Mouse (Mus musculus) limb, embryonic 10.5 days (tissue): ENCODE measurements at regions not wholly inside any gene's neighbourhood (a gene's known extent, or its start where the extent isn't known, plus 50 kb on each side); places are given as distances from the start of the nearest gene placed in this dataset.
A peak's percentile ranks its signal among the peaks of the same experiment; 100 is the strongest.

Experiments used
- DNase-seq: peaks from one replicate; pipeline ENCODE4 v3.0.0-alpha.2; 2017; ENCODE audit warnings: low spot score
- H3K27ac ChIP-seq: fragments of 300-500 bp; sonication (generic); 2 replicates; pipeline ENCODE4 v1.5.1; 2016; ENCODE audit warnings: mild to moderate bottlenecking
- H3K27me3 ChIP-seq: fragments of 300-500 bp; sonication (generic); 2 replicates; pipeline ENCODE4 v1.6.1; 2016; ENCODE audit warnings: low read depth, mild to moderate bottlenecking; ENCODE audit not compliant: poor library complexity, severe bottlenecking
- H3K36me3 ChIP-seq: fragments of 300-500 bp; sonication (generic); 2 replicates; pipeline ENCODE4 v1.6.1; 2016; ENCODE audit warnings: mild to moderate bottlenecking, moderate library complexity
- H3K4me1 ChIP-seq: fragments of 300-500 bp; sonication (generic); 2 replicates; pipeline ENCODE4 v1.6.1; 2016
- H3K4me3 ChIP-seq: fragments of 300-500 bp; sonication (generic); 2 replicates; pipeline ENCODE4 v1.5.1; 2016; ENCODE audit warnings: mild to moderate bottlenecking, moderate library complexity
- H3K9me3 ChIP-seq: fragments of 300-500 bp; sonication (generic); replicated peaks from 2 replicates; pipeline ENCODE4 v1.6.1; 2016; ENCODE audit warnings: mild to moderate bottlenecking
- WGBS: fragments of 180-500 bp; shearing (Covaris S2); methylation state at CpG from one replicate; pipeline ENCODE4 v1.1.7; 2016; 5-methylcytosine and 5-hydroxymethylcytosine counted together

DNA sequence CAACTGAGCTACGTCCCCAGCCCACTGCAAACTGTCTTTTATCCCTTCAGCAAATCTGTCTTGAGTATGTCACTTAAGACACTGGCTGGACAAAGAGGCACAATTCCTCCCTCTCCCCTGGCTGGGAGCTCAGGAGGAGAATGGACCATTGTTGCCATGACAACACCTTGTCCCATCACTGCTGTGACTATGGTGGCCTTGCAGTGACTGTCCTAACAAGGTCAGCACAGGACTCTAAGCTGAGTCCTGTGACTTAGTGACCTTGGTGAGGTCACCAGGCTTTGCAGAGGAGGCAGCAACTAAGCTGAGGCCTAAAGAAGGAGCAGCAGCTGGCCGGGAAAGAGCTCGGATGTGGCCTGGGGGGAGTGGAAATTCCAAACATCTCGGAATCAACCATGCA, 70.0 kb upstream of the Aldh1b1 start:
- peaks cover 60% of the 10 kb centered on the region for H3K4me1 ChIP-seq
- no peaks in the 10 kb centered on the region for H3K27me3 ChIP-seq
- H3K27ac ChIP-seq: peak overlapping the region; percentile 43; the same call in 1 of the 2 replicates
- no peaks in the 10 kb centered on the region for H3K9me3 ChIP-seq
- no peaks in the 10 kb centered on the region for H3K36me3 ChIP-seq
- no peak for DNase-seq
- no peak overlapping the region for H3K4me3 ChIP-seq
- WGBS: 67% methylated on average over 4 of the region's 4 CpGs

GRCm38 (mm10) chr4:45727915-45728314, 70.9 kb upstream of the Aldh1b1 start:
- H3K9me3 ChIP-seq: no peaks in the 10 kb centered on the region
- no peak overlapping the region for H3K4me3 ChIP-seq
- WGBS: 42% methylated on average over 5 of the region's 5 CpGs
- no peaks in the 10 kb centered on the region for H3K27me3 ChIP-seq
- 0 out of 2 replicates have a peak overlapping the region, but pooled peaks have one; percentile 8 for H3K27ac ChIP-seq
- H3K4me1 ChIP-seq: peaks cover 60% of the 10 kb centered on the region
- no peak for DNase-seq
- no peaks in the 10 kb centered on the region for H3K36me3 ChIP-seq

DNA sequence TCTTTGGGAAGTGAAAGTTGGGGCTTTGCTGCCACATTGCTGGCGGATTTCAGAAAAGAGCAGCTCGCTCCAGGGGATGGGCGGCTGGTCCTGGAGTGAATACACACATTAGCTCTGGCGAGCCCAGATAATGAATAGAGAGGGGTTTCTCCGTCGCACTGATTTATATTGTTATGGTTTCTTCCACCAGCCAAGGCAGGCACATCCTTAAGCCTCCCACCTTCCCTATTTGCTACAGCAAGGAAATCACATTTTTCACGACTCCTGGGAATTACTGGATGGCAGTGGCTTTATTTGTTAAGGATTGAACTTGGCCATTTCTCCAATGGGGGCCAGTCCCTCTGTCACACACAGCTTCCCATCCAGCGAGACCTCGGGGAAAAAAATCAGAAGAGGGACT, 71.3 kb upstream of the Aldh1b1 start:
- H3K36me3 ChIP-seq: no peaks in the 10 kb centered on the region
- H3K4me3 ChIP-seq: no peak overlapping the region
- DNase-seq: no peak
- no peaks in the 10 kb centered on the region for H3K9me3 ChIP-seq
- H3K27me3 ChIP-seq: no peaks in the 10 kb centered on the region
- H3K4me1 ChIP-seq: peaks cover 60% of the 10 kb centered on the region
- WGBS: 56% methylated on average over 9 of the region's 9 CpGs
- no peak overlapping the region for H3K27ac ChIP-seq

DNA sequence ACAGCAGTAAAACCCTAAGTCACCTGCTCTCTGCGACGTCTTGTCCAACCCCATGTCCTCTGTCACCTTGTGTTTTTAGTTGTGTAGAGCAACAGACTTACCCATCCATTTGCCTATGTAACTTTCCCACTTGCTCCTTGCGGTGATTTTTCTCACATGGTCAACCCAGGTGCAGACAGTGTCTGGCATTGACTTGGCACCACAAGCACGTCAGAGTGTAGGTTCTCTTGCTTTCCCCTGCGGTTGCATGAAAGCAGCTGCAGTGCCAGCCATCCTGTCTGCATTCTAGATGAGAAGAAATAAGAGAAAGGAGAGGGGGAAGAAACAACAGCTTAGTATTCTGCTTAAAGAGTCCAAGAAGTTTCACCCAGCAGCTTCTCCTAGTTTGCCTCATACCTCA, 72.0 kb upstream of the Aldh1b1 start:
- no peaks in the 10 kb centered on the region for H3K36me3 ChIP-seq
- no peak overlapping the region for H3K27ac ChIP-seq

GRCm38 (mm10) chr4:45725055-45725910, 73.5 kb upstream of the Aldh1b1 start:
- no peak overlapping the region for H3K4me3 ChIP-seq
- no peak for DNase-seq
- H3K36me3 ChIP-seq: no peaks in the 10 kb centered on the region
- H3K27ac ChIP-seq: no peak overlapping the region
- WGBS: 61% methylated on average over 16 of the region's 16 CpGs
- H3K9me3 ChIP-seq: no peaks in the 10 kb centered on the region
- peaks cover 55% of the 10 kb centered on the region for H3K4me1 ChIP-seq
- no peaks in the 10 kb centered on the region for H3K27me3 ChIP-seq

More for the DNA sequence above, 72.0 kb upstream of the Aldh1b1 start:
- peaks cover 60% of the 10 kb centered on the region for H3K4me1 ChIP-seq
- no peaks in the 10 kb centered on the region for H3K27me3 ChIP-seq
- H3K9me3 ChIP-seq: no peaks in the 10 kb centered on the region
- no peak for DNase-seq
- WGBS: 89% methylated on average over 5 of the region's 5 CpGs
- no peak overlapping the region for H3K4me3 ChIP-seq

DNA sequence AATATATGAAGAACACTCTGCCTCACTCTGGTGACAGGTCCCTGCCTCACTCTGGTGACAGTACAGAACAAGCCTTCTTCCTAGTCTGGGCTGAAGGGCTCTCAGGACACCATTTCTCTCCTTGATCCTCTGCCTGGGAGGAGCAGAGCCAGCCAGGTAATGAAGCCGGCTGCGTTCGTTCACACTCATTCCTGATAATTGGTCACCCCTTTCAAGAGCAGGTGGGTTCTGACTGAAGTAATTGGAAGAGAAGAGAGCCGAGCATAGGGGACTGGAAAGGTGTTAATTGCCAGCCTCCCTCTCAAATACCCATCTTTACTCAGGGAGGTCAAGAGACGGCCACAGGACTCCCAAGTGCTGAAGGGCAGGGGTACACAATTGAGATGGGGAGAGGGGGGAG, 78.5 kb upstream of the Aldh1b1 start:
- no peak for DNase-seq
- no peaks in the 10 kb centered on the region for H3K9me3 ChIP-seq
- no peak overlapping the region for H3K27ac ChIP-seq
- 20% methylated on average over 5 of the region's 5 CpGs for WGBS
- no peaks in the 10 kb centered on the region for H3K27me3 ChIP-seq
- no peaks in the 10 kb centered on the region for H3K36me3 ChIP-seq
- peaks cover 27% of the 10 kb centered on the region for H3K4me1 ChIP-seq
- no peak overlapping the region for H3K4me3 ChIP-seq

DNA sequence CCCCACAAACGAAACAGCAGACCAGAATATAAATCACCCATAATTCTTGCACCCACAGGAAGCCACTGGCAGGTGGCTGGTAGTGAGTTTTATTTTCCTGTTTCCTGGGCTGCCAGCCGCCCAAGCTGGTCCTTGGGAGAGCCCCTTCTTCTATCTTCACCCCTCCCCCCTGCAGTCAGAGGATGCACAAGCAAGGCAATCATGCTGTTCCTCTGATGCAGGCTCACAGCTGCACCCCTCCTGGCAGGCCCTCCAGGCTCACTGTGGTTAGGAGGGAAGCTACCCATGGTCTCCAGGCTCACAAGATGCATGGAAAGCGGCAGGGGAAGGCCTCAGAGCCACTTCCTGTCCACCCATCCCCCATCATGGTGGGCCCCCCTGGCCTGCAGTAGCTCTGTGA, 79.3 kb upstream of the Aldh1b1 start:
- Histone ChIP-seq H3K27me3 (no peaks in the 10 kb centered on the region), H3K4me1 (peaks cover 21% of the 10 kb centered on the region), H3K36me3 (no peaks in the 10 kb centered on the region), H3K4me3 (no peak overlapping the region), H3K27ac (peak overlapping the region; percentile 69), H3K9me3 (no peaks in the 10 kb centered on the region)
- WGBS: 42% methylated on average over 3 of the region's 3 CpGs
- no peak for DNase-seq

DNA sequence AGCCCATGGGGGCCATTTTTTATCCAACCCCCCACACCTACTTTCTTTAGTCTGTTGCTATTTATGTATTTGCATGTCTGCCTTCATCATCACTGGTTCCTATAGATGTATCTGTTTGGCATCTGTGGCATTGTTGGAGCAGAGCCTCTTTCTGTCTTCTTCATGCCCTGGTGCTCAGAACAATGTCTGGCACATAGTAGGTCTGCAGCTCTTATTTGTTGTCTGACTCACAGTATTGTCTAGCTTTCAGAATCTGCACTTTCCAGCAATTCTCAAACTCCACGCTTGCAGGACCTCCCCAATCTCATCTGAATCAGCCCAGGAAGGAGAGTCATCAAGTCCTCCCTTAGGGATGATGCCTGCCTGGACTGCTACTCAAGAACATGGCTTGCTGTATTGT, 82.9 kb upstream of the Aldh1b1 start:
- Histone ChIP-seq H3K27me3 (no peaks in the 10 kb centered on the region; the same call in 1 of the 2 replicates), H3K27ac (no peak overlapping the region), H3K36me3 (no peaks in the 10 kb centered on the region), H3K4me1 (peaks cover 35% of the 10 kb centered on the region), H3K9me3 (no peaks in the 10 kb centered on the region), H3K4me3 (no peak overlapping the region)
- 88% methylated on average over 1 of the region's 1 CpGs for WGBS
- no peak for DNase-seq

- DNase-seq: peak; percentile 49
- no peaks in the 10 kb centered on the region for H3K36me3 ChIP-seq
- peaks cover 19% of the 10 kb centered on the region for H3K4me1 ChIP-seq
- H3K27me3 ChIP-seq: no peaks in the 10 kb centered on the region; the same call in 1 of the 2 replicates
- 8% methylated on average over 10 of the region's 10 CpGs for WGBS
- peak overlapping the region; percentile 50; the same call in 1 of the 2 replicates for H3K27ac ChIP-seq
- H3K9me3 ChIP-seq: no peaks in the 10 kb centered on the region
- peak overlapping the region; percentile 25 for H3K4me3 ChIP-seq
Observed at GRCm38 (mm10) chr4:45713837-45714508, 84.8 kb upstream of the Aldh1b1 start.

- Histone ChIP-seq H3K4me3 (no peak overlapping the region), H3K9me3 (no peaks in the 10 kb centered on the region), H3K27ac (no peak overlapping the region), H3K36me3 (no peaks in the 10 kb centered on the region), H3K4me1 (peaks cover 19% of the 10 kb centered on the region), H3K27me3 (no peaks in the 10 kb centered on the region; the same call in 1 of the 2 replicates)
- DNase-seq: no peak
- WGBS: 72% methylated on average over 8 of the region's 8 CpGs
Observed at GRCm38 (mm10) chr4:45713046-45713706, 85.6 kb upstream of the Aldh1b1 start.

DNA sequence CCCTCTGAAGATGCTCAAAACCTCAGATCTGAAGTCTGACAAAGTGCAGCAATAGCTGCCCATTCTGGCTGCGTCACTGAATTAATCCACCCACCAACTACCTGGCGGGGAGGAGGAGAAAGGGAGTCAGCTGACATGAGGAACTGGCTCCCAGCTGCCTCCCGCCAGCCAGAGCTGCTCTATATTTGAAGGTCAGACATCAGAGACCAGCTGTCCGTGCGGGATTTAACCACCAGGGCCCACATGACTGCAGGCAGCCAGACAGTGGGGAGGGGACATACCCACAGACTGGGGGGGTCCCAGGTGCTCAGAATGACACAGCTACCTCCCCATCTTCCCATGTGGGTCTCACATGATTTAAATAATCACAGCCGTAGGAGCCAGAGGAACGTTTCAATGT, 94.8 kb upstream of the Aldh1b1 start:
- H3K27me3 ChIP-seq: no peaks in the 10 kb centered on the region
- DNase-seq: no peak
- no peaks in the 10 kb centered on the region for H3K9me3 ChIP-seq
- H3K27ac ChIP-seq: no peak overlapping the region
- no peaks in the 10 kb centered on the region for H3K4me1 ChIP-seq
- WGBS: 62% methylated on average over 7 of the region's 7 CpGs
- H3K4me3 ChIP-seq: no peak overlapping the region
- no peaks in the 10 kb centered on the region for H3K36me3 ChIP-seq

GRCm38 (mm10) chr4:45699601-45700000, 99.2 kb upstream of the Aldh1b1 start:
- no peak for DNase-seq
- H3K4me3 ChIP-seq: no peak overlapping the region
- no peaks in the 10 kb centered on the region for H3K27me3 ChIP-seq
- WGBS: 83% methylated on average over 3 of the region's 3 CpGs
- no peaks in the 10 kb centered on the region for H3K36me3 ChIP-seq
- no peaks in the 10 kb centered on the region for H3K4me1 ChIP-seq
- H3K9me3 ChIP-seq: no peaks in the 10 kb centered on the region
- no peak overlapping the region for H3K27ac ChIP-seq

DNA sequence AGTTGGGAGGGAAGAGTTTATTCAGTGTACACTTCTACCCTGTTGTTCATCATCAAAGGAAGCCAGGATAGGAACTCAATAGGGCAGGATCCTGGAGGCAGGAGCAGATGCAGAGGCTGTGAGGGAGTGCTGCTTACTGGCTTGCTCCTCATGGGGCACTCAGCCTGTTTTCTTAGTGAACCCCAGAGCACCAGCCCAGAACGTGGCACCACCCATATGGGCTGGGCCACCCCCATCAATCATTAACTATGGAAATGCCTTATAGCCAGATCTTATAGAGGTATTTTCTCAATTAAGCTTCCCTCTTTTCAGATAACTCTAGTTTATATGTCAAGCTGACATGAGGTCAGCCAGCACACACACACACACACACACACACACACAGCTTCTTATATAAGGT, 103.6 kb upstream of the Aldh1b1 start:
- no peaks in the 10 kb centered on the region for H3K36me3 ChIP-seq
- H3K4me3 ChIP-seq: no peak overlapping the region
- no peaks in the 10 kb centered on the region for H3K9me3 ChIP-seq
- H3K27me3 ChIP-seq: no peaks in the 10 kb centered on the region
- H3K27ac ChIP-seq: no peak overlapping the region
- 0 out of 2 replicates have a peak, but pooled peaks cover under 1% of the 10 kb centered on the region for H3K4me1 ChIP-seq
- WGBS: 28% methylated on average over 1 of the region's 1 CpGs
- DNase-seq: no peak
